Mouse (Mus musculus) urinary bladder, adult 18-20 months (tissue): ENCODE measurements at regions not wholly inside any gene's neighbourhood (a gene's known extent, or its start where the extent isn't known, plus 50 kb on each side); places are given as distances from the start of the nearest gene placed in this dataset.

ENCODE experiments used
- DNase-seq, 2 experiments: peaks; one replicate each; pipeline ENCODE4 v3.0.0; 2022; ENCODE audit warnings: low spot score in 2 of 2, mixed read lengths in 2 of 2

DNA sequence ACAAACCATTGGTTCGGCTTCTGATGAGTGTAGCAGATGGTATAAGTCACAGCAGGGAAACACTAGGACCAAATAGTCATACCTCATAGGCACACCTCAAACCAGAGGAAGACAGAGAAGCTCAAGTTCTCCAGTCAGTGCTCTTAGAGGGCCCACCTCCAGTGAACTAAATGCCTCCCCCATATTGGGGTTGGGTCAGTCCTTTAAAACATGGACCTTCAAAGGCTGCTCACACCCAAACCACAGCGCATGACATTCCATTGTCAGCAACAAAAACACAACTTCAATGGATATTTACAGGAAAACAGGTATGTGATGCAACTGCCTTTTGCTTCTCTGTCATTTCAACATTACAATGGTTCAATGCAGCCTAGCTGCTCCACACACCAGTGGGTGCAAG, 65.1 kb upstream of the Ttc29 start:
- no peak for DNase-seq

DNA sequence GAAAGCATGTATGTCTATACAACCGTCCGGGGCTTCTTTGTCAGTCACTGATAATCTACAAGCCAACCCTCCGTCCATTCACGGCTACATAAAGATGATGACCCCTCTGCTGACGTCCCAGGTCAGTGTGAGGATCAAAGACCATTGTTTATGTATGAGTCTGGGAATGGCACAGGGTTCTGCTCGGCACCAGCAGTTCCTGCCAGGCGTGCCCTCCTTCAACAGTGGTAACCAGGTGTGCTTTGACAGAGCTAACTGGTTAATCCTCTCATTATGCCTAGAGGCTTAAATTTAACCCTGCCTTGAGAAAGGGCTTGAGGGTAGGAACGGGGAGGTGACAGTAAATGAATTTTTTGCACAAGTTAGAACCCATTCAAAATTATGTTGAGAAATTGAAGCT, 58.2 kb upstream of the Ttc29 start:
- DNase-seq, result no peak

DNA sequence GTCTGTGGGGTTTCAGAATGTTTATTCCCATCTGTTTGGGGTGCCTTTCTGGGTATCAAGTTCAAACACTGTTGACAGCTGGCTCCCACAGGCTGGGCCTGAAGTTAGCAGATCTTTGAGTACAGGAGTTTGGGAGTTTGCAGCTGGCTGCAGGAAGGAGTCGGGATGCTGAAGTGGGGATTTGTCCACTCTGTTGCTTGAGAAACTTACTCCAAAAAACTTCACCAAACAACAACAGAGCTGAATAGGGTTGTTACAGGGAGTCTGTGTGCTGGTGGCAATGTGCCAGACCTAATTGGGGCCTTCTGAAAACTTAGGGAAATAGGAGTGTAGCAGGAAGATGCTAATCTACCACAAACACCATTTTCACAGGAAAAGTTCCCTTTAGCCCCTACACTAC, 51.1 kb upstream of the Ttc29 start:
- DNase-seq, result no peak

DNA sequence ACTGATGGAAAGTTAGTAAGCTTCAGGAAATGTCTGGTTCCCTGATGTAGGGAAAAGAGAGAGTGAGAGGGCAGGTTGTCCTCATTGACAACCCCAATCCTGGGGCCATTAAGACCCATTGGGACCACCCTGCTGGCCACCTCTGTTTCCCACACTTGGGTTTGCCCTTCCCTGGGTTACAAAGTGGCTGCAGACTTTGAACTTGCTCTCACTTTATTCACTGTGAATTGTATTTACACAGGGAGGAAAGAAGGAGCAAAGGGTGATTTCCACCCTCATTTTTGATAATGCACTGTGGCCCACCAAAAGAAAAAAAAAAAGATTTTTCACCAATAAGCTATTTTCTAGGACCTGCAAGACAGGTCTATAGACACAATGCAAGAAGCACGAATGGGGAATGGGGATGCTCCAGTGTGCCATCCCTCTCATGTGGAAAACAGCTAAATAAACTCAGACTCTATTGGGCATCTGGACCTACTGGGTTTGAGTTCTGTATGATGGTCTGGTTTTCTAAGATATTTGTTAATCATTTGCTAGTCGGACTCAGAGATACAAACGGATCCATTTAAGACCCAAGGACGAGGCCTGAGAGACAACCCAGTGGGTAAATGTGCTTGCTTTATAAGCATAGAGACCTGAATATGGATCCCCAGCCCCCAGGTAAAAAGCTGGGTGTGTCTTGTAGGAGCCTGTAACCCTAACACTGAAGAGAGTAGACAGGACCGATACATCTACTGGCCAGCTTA, 50.2 kb upstream of the Ttc29 start:
- DNase-seq, result no peak
